In genomic region chr11:78204287-78204686, GRCm38 (mm10) we compare ENCODE assay signal across 26 mouse cellular contexts. TPM values are rescaled to one million over a fixed set of nuclear protein-coding genes. Genes with fewer than 3 reads are reported as not detected.
DNase-seq lines count a peak whose midpoint lies in the region; ATAC-seq lines count a peak whose summit lies in the region.
"Had no signal": no experiment of that assay in that cellular context is flagged by ENCODE, and none has a peak within 500 bp of the region (broad histone marks: within the 10 kb centered on the region; RNA-seq: fewer than 3 reads in every experiment).

No protein-coding gene starts in this region.

- ATAC-seq in hindbrain, embryonic 15.5 days (ENCODE audit: low FRiP score, low read depth), result no peak
- no peak for ATAC-seq in hindbrain, embryonic 14.5 days (ENCODE audit: low FRiP score)
- no peak for ATAC-seq in midbrain, embryonic 15.5 days (replicated peaks)
- ATAC-seq: intestine, embryonic 16.5 days had no signal

- no peaks in the 10 kb centered on the region for H3K27me3 ChIP-seq in hindbrain, embryonic 15.5 days
- no peaks in the 10 kb centered on the region for H3K27me3 ChIP-seq in hindbrain, embryonic 14.5 days (ENCODE audit: control insufficient read depth, insufficient read depth, low read length)
- H3K27me3 ChIP-seq in midbrain, embryonic 15.5 days (replicated peaks), result no peaks in the 10 kb centered on the region
- H3K27me3 ChIP-seq: limb, embryonic 13.5 days; liver, embryonic 13.5 days; midbrain, embryonic 12.5 days had no signal

- H3K4me2 ChIP-seq in hindbrain, embryonic 15.5 days, result no peak overlapping the region
- no peak overlapping the region for H3K4me2 ChIP-seq in hindbrain, embryonic 14.5 days (replicated peaks)
- no peak overlapping the region for H3K4me2 ChIP-seq in midbrain, embryonic 15.5 days
- H3K4me2 ChIP-seq: heart, embryonic 11.5 days; limb, embryonic 13.5 days; liver, embryonic 13.5 days; lung, embryonic 14.5 days; midbrain, embryonic 12.5 days had no signal

- H3K9me3 ChIP-seq in hindbrain, embryonic 15.5 days, result no peaks in the 10 kb centered on the region
- H3K9me3 ChIP-seq in hindbrain, embryonic 14.5 days (ENCODE audit: control insufficient read depth, low read length), result no peaks in the 10 kb centered on the region
- H3K9me3 ChIP-seq in midbrain, embryonic 15.5 days, result no peaks in the 10 kb centered on the region
- H3K9me3 ChIP-seq: embryonic facial prominence, embryonic 10.5 days; liver, embryonic 13.5 days; midbrain, embryonic 12.5 days had no signal

- H3K27ac ChIP-seq in hindbrain, embryonic 15.5 days (replicated peaks), result peak overlapping the region; percentile 28; the same call in 1 of the 2 replicates
- no peak overlapping the region for H3K27ac ChIP-seq in hindbrain, embryonic 14.5 days
- no peak overlapping the region for H3K27ac ChIP-seq in midbrain, embryonic 15.5 days
- H3K27ac ChIP-seq: embryonic facial prominence, embryonic 10.5 days; limb, embryonic 13.5 days; liver, embryonic 13.5 days; midbrain, embryonic 12.5 days had no signal

- WGBS in hindbrain, embryonic 15.5 days, result 61% methylated on average over 6 of the region's 6 CpGs
- WGBS in hindbrain, embryonic 14.5 days, result 68% methylated on average over 6 of the region's 6 CpGs
- WGBS in midbrain, embryonic 15.5 days, result 70% methylated on average over 6 of the region's 6 CpGs

- DNase-seq in adrenal gland, adult 2 months, result peak; percentile 75
- DNase-seq in adrenal gland, postnatal 4 days (ENCODE audit: low spot score in 2 of 2), result no peak
- DNase-seq in hindbrain, embryonic 14.5 days (ENCODE audit: low spot score), result no peak
- peak; percentile 37 for DNase-seq in ovary, adult 18-20 months (ENCODE audit: low spot score)
- DNase-seq in ovary, postnatal 36 days (ENCODE audit: low spot score), result no peak
- no peak for DNase-seq in left cerebral cortex, postnatal 25 days (ENCODE audit: low spot score in 2 of 2)
- DNase-seq: cerebellum, adult 9-11 months; gastrocnemius, postnatal 14 days; heart, adult 11 months; kidney, adult 9 months; kidney, postnatal 14 days; layer of hippocampus, postnatal 36 days; liver, embryonic 13.5 days; lung, embryonic 14.5 days; right cerebral cortex, adult 18-20 months; right cerebral cortex, postnatal 4 days; thymus, postnatal 14 days had no signal

- H3K9ac ChIP-seq in hindbrain, embryonic 15.5 days, result no peak overlapping the region
- H3K9ac ChIP-seq in hindbrain, embryonic 14.5 days, result no peak overlapping the region
- no peak overlapping the region for H3K9ac ChIP-seq in midbrain, embryonic 15.5 days
- H3K9ac ChIP-seq: liver, embryonic 13.5 days; lung, embryonic 14.5 days; midbrain, embryonic 12.5 days had no signal

- H3K36me3 ChIP-seq in hindbrain, embryonic 15.5 days, result peaks cover 43% of the 10 kb centered on the region
- H3K36me3 ChIP-seq in hindbrain, embryonic 14.5 days (replicated peaks; ENCODE audit: control insufficient read depth, insufficient read depth), result peaks cover 57% of the 10 kb centered on the region
- peaks cover 35% of the 10 kb centered on the region for H3K36me3 ChIP-seq in midbrain, embryonic 15.5 days (replicated peaks)

- H3K4me1 ChIP-seq in hindbrain, embryonic 15.5 days (replicated peaks), result no peaks in the 10 kb centered on the region
- no peaks in the 10 kb centered on the region for H3K4me1 ChIP-seq in hindbrain, embryonic 14.5 days (replicated peaks; ENCODE audit: control insufficient read depth, insufficient read depth, low read length)
- H3K4me1 ChIP-seq in midbrain, embryonic 15.5 days, result no peaks in the 10 kb centered on the region
- H3K4me1 ChIP-seq: limb, embryonic 13.5 days; midbrain, embryonic 12.5 days had no signal

- intact Hi-C loops in left cerebral cortex, postnatal 25 days (cut with DNase I), result no loop called here

- H3K4me3 ChIP-seq in hindbrain, embryonic 15.5 days, result no peak overlapping the region
- H3K4me3 ChIP-seq in hindbrain, embryonic 14.5 days (replicated peaks; ENCODE audit: low read length), result no peak overlapping the region
- H3K4me3 ChIP-seq in midbrain, embryonic 15.5 days, result no peak overlapping the region
- H3K4me3 ChIP-seq: embryonic facial prominence, embryonic 10.5 days; limb, embryonic 13.5 days; liver, embryonic 13.5 days; midbrain, embryonic 12.5 days; myocyte had no signal

RNA-seq across cellular contexts. Expression of gene Proca1, which starts 11.1 kb away (rescaled TPM):
- 10 to 100 TPM; 20.5 to 24.4 TPM for total RNA-seq in adrenal gland, adult 2 months (2021)
- 1.2 and 1.6 TPM in 2 replicates for polyA plus RNA-seq in adrenal gland, adult 2 months (2012; rRNA removed)
- 1 to 10 TPM; 7.9 to 8.8 TPM for total RNA-seq in adrenal gland, postnatal 4 days (2021)
- 3.1 and 3.2 TPM in 2 replicates for polyA plus RNA-seq in hindbrain, embryonic 15.5 days (2015; fragmentation: Nextera tagmentation; extraction: Ambion mirVana)
- 1.4 and 2.9 TPM in 2 replicates for polyA plus RNA-seq in hindbrain, embryonic 14.5 days (2014; fragmentation: Nextera tagmentation; extraction: Ambion mirVana)
- total RNA-seq in left cerebral cortex, postnatal 25 days (2021), result 1 to 10 TPM; 6.2 to 6.4 TPM
- polyA plus RNA-seq in midbrain, embryonic 15.5 days (2015; fragmentation: Nextera tagmentation; extraction: Ambion mirVana), result 1.7 and 2.2 TPM in 2 replicates

RNA-seq across cellular contexts. Expression of gene Rab34, which starts 16.1 kb away (rescaled TPM):
- 10 to 100 TPM; 64.7 to 99.1 TPM for total RNA-seq in adrenal gland, adult 2 months (2021)
- 240 and 334 TPM in 2 replicates for polyA plus RNA-seq in adrenal gland, adult 2 months (2012; rRNA removed)
- 100 to 1,000 TPM; 120 to 124 TPM for total RNA-seq in adrenal gland, postnatal 4 days (2021)
- 58.0 and 65.7 TPM in 2 replicates for polyA plus RNA-seq in hindbrain, embryonic 15.5 days (2015; fragmentation: Nextera tagmentation; extraction: Ambion mirVana)
- 46.4 and 53.2 TPM in 2 replicates for polyA plus RNA-seq in hindbrain, embryonic 14.5 days (2014; fragmentation: Nextera tagmentation; extraction: Ambion mirVana)
- 10 to 100 TPM; 20.2 to 24.8 TPM for total RNA-seq in left cerebral cortex, postnatal 25 days (2021)
- 56.3 and 61.5 TPM in 2 replicates for polyA plus RNA-seq in midbrain, embryonic 15.5 days (2015; fragmentation: Nextera tagmentation; extraction: Ambion mirVana)
- total RNA-seq: megakaryocyte, adult 5-6 weeks had no signal

RNA-seq across cellular contexts. Expression of gene Rpl23a, which starts 20.9 kb away (rescaled TPM):
- 1,000 to 10,000 TPM; 1,792 to 2,242 TPM for total RNA-seq in adrenal gland, adult 2 months (2021)
- polyA plus RNA-seq in adrenal gland, adult 2 months (2012; rRNA removed), result 21.4 and 29.1 TPM in 2 replicates
- 1,000 to 10,000 TPM; 2,039 to 2,132 TPM for total RNA-seq in adrenal gland, postnatal 4 days (2021)
- 743 and 824 TPM in 2 replicates for polyA plus RNA-seq in hindbrain, embryonic 15.5 days (2015; fragmentation: Nextera tagmentation; extraction: Ambion mirVana)
- polyA plus RNA-seq in hindbrain, embryonic 14.5 days (2014; fragmentation: Nextera tagmentation; extraction: Ambion mirVana), result 880 and 1,029 TPM in 2 replicates
- 100 to 1,000 TPM; 616 to 654 TPM for total RNA-seq in left cerebral cortex, postnatal 25 days (2021)
- 695 and 703 TPM in 2 replicates for polyA plus RNA-seq in midbrain, embryonic 15.5 days (2015; fragmentation: Nextera tagmentation; extraction: Ambion mirVana)

RNA-seq across cellular contexts. Expression of gene Tlcd1, which starts 27.8 kb away (rescaled TPM):
- 10 to 100 TPM; 40.4 to 61.5 TPM for total RNA-seq in adrenal gland, adult 2 months (2021)
- 319 and 423 TPM in 2 replicates for polyA plus RNA-seq in adrenal gland, adult 2 months (2012; rRNA removed)
- 10 to 100 TPM; 45.2 to 46.9 TPM for total RNA-seq in adrenal gland, postnatal 4 days (2021)
- polyA plus RNA-seq in hindbrain, embryonic 15.5 days (2015; fragmentation: Nextera tagmentation; extraction: Ambion mirVana), result 12.8 and 13.2 TPM in 2 replicates
- 13.4 and 16.6 TPM in 2 replicates for polyA plus RNA-seq in hindbrain, embryonic 14.5 days (2014; fragmentation: Nextera tagmentation; extraction: Ambion mirVana)
- 10 to 100 TPM; 29.2 to 30.1 TPM for total RNA-seq in left cerebral cortex, postnatal 25 days (2021)
- 7.4 and 7.6 TPM in 2 replicates for polyA plus RNA-seq in midbrain, embryonic 15.5 days (2015; fragmentation: Nextera tagmentation; extraction: Ambion mirVana)

RNA-seq across cellular contexts. Expression of gene Nek8, which starts 27.8 kb away (rescaled TPM):
- total RNA-seq in adrenal gland, adult 2 months (2021), result 10 to 100 TPM in 1 of 2 experiments, 1 to 10 TPM in 1; 6.5 to 12.1 TPM
- 26.7 and 30.5 TPM in 2 replicates for polyA plus RNA-seq in adrenal gland, adult 2 months (2012; rRNA removed)
- total RNA-seq in adrenal gland, postnatal 4 days (2021), result 10 to 100 TPM; 16.3 to 16.5 TPM
- 7.5 and 8.5 TPM in 2 replicates for polyA plus RNA-seq in hindbrain, embryonic 15.5 days (2015; fragmentation: Nextera tagmentation; extraction: Ambion mirVana)
- polyA plus RNA-seq in hindbrain, embryonic 14.5 days (2014; fragmentation: Nextera tagmentation; extraction: Ambion mirVana), result 4.6 and 6.0 TPM in 2 replicates
- total RNA-seq in left cerebral cortex, postnatal 25 days (2021), result 1 to 10 TPM; 3.1 to 3.2 TPM
- polyA plus RNA-seq in midbrain, embryonic 15.5 days (2015; fragmentation: Nextera tagmentation; extraction: Ambion mirVana), result 6.5 and 7.3 TPM in 2 replicates

Comparison
In these comparisons a context has a peak if more than half of its experiments do, and no peak if none do; other contexts are left out.
1. DNase-seq: peak in adrenal gland, adult 2 months (single experiment) and ovary, adult 18-20 months (single experiment); none in adrenal gland, postnatal 4 days (0 of 2), hindbrain, embryonic 14.5 days (single experiment), ovary, postnatal 36 days (single experiment) and left cerebral cortex, postnatal 25 days (0 of 2).
2. RNA of gene Rpl23a, which starts 20.9 kb away (polyA plus RNA-seq): 880 to 1,029 TPM in hindbrain, embryonic 14.5 days, 743 to 824 TPM in hindbrain, embryonic 15.5 days and 695 to 703 TPM in midbrain, embryonic 15.5 days; 21.4 to 29.1 TPM in adrenal gland, adult 2 months; every median in the first group is over 10 times any median in the second.